Mouse (Mus musculus) layer of hippocampus, adult 2 months (tissue): ENCODE results near the gene Btbd17. TPM values are rescaled to one million over a fixed set of nuclear protein-coding genes. Genes with fewer than 3 reads are reported as not detected.

Experiments used
- DNase-seq, 2 experiments: peaks; one replicate each; pipeline ENCODE4 v3.0.0; 2022; ENCODE audit warnings: low spot score in 2 of 2
- H3K27ac ChIP-seq: fragments of 200-600 bp; 2 replicates; pipeline ENCODE4 v1.8.1; 2022
- H3K4me3 ChIP-seq: fragments of 200-600 bp; 2 replicates; pipeline ENCODE4 v1.8.1; 2022; ENCODE audit warnings: mild to moderate bottlenecking
- CTCF ChIP-seq: fragments of 200-600 bp; conservative IDR thresholded peaks from 2 replicates; pipeline ENCODE4 v1.8.1; 2022; ENCODE audit warnings: antibody characterized with exemption, mild to moderate bottlenecking, moderate library complexity
- total RNA-seq, 2 experiments: library from RNA; stranded (reverse); gene quantifications; 2 replicates each; pipeline ENCODE4 v1.2.3; 2021

The Btbd17 gene
- total RNA-seq, 2 experiments from 2014 or later = 21.7 to 22.9 TPM

DNA sequence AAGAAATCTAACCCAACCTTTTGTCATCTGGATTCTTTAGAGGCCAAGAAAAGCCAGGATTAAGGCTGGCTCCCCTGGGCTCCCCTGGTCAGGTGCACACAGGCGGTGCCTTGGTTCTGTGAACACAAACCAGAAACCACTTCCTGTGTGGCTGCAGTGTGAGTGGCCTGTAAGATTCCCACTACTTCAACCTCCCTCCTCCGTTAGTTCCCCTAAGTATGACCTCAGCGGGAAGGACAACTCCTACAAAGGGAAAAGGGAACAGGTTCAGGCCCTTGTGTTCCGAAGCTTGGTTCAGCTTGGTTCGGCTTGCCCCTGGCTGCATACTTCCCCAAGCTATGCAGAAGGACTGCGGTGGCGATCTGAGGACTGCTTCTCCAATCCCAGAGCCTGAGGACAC, 22.4 kb upstream of the Btbd17 start:
- no peak for TF ChIP-seq CTCF
- H3K27ac ChIP-seq = no peak overlapping the region
- no peak overlapping the region for H3K4me3 ChIP-seq
- no peak for DNase-seq

DNA sequence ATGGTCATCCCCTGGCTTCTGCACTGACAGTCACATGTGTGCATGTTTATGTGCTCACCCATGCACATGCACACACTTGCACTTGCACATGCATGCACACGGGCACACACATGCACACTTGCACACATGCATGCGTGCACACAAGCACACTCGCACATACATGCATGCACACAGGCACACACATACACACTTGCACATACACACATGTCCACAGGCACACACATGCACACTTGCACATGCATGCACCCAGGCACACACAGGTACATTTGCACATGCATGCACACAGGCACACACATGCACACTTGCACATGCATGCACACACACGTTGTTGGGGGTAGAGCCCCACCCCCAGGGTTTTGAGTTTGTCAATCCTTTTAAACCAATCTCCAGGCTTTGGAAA, 21.2 kb upstream of the Btbd17 start:
- DNase-seq = no peak
- TF ChIP-seq CTCF = no peak

DNA sequence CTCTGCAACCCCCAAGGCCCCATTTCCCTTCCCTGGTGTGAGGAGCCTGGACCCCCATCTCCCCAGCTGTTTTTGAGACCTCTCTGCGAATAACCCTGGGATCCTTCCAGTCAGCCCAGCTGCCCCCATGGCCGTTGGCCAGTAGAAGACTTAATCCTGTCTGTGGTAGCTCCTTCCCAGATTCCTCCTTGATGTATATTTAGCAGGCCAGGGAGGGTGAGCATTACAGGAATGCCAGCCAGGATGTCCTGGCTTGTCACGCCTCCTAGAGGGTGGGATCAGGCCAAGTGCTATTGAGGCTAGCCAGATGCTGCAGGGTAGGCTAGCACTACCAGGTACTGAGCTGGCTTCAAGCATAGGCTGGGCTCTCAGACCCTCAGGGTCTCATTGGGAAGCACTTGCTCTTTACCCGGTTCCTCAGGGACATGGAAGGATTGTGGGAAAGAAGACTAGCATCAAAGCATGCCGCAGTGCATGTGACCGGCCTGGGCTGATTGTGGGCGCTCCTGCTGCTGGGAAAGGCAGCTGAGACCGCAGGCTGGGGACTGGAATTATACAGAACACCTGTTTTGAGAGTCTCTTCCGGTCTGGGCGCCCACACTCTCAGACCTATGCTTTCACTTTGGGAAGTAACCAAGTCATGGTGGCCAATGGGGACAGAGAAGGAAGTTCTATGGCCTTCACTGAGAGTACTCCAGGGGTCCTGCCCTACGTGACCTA, 19.3 kb upstream of the Btbd17 start:
- DNase-seq = no peak
- TF ChIP-seq CTCF = no peak
- no peak overlapping the region for H3K4me3 ChIP-seq
- H3K27ac ChIP-seq = no peak overlapping the region

More for the DNA sequence above, 21.2 kb upstream of the Btbd17 start:
- no peak overlapping the region for H3K27ac ChIP-seq
- no peak overlapping the region for H3K4me3 ChIP-seq

DNA sequence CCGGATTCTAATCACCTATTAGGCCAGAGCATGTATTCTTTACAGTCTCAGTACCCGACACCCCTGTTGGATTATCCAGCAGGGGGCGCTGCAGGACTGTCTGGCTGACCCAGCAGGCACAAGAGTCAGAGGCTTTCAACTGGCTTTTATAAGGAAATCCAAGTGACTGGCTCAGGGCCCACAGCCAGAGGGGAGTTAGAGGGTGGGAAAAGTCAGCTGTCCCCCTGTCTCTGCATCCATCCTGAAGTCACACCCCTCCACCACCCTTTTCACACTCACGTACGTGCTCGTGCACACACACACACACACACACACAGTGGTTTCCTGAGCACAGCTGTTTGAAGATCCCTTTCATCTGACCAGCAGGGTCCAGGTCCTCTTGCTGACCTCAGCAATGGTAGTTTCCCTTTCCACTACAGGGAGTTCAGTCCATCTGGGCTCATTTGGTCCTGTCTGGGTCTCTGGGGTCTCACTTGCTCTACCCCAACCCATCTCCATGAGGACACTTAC, 17.0 kb upstream of the Btbd17 start:
- Histone ChIP-seq H3K27ac (no peak overlapping the region), H3K4me3 (no peak overlapping the region)
- peak; percentile 97 for TF ChIP-seq CTCF
- DNase-seq = peak; percentile 83 to 96

DNA sequence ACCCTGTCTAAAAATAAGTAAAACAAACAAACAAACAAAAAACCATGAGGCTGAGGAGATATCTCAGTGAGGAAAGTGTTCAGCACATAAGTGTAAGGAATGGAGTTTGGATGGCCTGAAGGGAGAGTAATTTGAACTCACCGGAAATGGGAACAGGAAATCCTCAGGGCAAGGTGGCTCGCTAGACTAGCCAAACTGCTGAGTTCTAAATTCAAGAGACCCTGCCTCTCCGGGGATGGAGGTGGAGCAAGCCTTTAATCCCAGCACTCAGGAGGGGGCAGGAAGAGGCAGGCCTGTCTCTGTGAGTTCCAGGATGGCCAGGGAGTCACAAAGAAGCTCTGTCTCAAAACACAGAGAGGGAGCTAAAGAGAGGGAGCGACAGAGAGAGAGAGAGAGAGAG, 14.6 kb upstream of the Btbd17 start:
- no peak for TF ChIP-seq CTCF
- DNase-seq = no peak
- Histone ChIP-seq H3K27ac (no peak overlapping the region), H3K4me3 (no peak overlapping the region)

DNA sequence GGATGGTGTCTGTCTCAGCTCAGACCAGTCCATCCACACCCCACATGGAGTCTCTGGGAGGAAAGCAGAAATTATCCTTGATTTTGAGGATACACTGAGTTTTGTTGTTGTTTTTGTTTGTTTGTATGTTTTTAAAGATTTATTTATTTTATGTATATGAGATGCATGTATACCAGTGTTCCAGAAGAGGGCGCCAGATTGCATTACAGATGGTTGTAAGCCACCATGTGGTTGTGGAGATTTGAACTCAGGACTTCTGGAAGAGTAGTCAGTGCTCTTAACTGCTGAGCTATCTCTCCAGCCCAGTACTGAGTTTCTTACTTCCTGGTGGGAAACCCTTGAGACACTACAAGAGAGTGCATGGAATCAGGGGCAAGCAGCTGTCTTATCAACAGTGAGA, 13.6 kb upstream of the Btbd17 start:
- H3K27ac ChIP-seq = no peak overlapping the region
- no peak overlapping the region for H3K4me3 ChIP-seq
- no peak for DNase-seq
- peak; percentile 73 for TF ChIP-seq CTCF

DNA sequence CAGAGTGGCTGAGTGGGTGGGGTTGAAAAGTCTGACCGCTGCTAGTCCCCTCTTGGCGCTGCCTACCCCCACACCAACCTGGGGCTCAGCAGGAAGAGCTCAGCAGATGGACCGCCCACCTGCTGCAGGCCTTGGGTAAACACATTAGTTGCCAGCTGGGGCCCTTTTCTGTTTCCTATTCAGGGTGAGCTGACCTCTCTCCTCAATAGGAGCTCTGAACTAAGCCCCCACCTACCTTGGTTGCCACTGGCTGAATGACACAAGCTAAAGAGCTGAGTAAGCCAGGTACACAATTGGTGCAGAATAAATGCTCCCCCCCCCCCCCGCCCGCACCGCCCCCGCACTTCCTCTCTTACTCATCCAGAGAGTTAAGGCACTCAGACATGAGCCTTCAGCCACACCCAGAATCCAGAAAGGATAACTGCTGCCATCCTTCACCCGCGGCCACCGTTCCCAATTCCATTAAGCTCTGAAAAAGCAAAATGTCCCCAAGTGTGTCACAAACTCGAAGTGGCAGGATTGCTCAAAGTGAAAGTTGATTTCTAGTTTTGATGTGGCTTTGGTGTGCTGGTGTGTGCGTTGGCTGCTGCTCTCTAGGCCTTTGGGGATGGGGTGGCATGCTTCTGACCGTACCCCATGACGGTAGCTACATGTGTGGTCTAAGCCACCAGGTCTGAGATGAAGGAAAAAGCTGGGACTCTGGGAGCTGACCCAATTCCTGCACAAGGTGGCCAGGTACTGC, 12.1 kb upstream of the Btbd17 start:
- no peak overlapping the region for H3K4me3 ChIP-seq
- no peak for TF ChIP-seq CTCF
- DNase-seq = no peak
- H3K27ac ChIP-seq = no peak overlapping the region

DNA sequence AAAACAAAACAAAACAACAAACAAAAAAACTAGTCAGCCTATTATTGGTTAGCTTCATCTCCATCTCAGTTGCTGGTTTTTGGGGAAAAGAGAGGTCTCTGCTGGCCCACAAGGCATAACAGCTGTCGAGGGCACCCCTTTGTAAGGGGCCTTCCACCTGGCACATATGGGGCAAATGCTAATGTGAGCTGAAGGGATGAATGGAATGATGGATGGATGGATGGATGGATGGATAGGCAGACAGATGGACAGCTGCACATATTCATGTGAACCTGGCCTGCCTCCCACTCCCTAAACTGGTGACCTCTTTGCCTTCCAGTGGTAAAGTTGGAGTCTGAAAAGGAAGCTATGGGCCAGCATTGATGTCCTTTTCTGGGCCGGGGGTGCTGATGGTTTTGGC, 11.3 kb upstream of the Btbd17 start:
- Histone ChIP-seq H3K4me3 (no peak overlapping the region), H3K27ac (no peak overlapping the region)
- DNase-seq = no peak
- TF ChIP-seq CTCF = no peak

DNA sequence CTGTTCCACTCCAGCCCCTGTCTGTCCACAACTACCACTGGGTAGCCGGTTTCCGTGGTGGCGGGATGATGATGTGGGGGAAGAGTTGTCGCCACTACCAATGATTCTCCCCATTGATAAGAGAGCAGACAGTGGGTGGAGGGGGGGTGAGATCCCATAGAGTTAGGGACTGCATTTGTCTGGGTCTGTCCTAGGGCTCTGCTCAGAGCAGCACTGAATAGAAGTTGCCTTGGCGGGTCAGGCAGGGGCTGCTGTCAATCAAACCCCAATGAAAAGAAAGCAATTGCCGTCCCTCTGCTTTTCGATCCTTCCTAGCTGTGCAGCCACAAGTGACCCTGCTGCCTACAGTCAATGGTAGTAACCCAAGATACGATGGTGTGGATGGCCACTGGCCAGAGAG, 8.2 kb upstream of the Btbd17 start:
- Histone ChIP-seq H3K27ac (no peak overlapping the region), H3K4me3 (no peak overlapping the region)
- DNase-seq = no peak
- TF ChIP-seq CTCF = no peak

DNA sequence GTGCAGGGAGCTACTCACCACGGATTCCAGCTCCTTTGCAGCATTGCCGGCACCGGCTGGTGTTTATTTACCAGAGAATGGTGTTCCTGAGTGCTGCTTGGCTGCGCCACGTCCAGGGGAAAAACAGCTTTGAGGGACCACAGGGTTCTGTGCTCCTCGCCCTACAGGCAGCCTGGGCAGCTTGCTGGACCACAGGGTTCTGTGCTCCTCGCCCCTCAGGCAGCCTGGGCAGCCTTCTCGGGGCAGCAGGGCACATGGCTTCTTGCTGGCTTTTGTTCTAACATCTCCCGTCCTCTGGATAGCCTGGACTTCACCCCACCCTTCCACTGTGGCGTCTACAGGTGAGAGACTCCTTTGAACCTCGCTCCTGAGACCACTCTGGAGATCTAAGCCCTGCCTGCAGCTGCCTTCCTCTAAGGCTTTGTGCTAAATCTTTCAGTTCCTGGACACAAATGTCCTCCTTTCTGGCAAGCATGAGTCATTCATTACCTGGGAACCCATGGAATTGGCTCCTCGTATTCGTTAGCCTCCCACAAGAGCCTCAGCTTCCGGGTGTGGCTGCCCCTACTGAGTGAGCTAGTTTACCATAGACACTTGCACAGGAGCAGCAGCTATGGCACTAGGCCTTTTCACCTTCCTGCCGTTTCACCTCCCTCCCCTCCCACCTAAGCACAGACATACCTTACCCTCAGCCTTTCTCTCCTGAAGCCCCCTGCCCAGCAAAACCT, 7.0 kb upstream of the Btbd17 start:
- no peak overlapping the region for H3K27ac ChIP-seq
- TF ChIP-seq CTCF = no peak
- no peak for DNase-seq
- no peak overlapping the region for H3K4me3 ChIP-seq

DNA sequence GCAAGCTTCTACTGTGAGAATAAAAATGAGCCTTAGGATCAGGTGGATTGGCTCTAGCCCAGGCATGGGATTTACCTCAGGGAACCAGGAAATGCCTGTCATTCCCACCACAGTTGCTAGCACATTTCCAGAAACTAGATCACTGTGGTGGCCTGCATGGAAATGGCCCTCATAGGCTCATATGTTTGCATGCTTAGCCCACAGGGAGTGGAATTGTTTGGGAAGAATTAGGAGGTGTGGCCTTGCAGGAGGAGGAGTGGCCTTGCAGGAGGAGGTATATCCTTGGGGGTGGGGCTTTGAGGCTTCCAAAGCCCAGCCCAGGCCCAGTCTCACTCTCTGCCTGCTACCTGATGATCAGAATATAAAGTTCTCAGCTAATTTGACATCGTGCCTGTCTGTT, 6.2 kb upstream of the Btbd17 start:
- no peak for DNase-seq
- H3K27ac ChIP-seq = no peak overlapping the region
- no peak for TF ChIP-seq CTCF
- no peak overlapping the region for H3K4me3 ChIP-seq

DNA sequence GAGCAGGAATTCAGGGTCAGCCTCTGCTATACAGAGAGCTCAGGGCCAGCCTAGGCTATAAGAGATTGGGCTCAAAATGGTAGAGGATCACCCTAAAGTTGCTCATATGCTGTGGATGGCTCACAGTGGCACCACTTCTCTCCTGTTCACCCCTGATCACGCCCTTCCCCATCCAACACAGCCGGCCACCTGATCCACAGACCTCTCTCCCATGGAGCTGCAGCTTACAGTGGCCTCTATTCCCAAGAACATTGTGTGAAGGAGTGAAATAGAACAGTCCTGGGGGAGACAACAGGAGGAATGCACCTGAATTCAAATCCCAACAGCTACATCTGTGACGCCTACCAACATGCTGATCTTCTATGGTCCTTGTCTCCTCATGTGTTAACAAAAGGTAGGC, 2.9 kb upstream of the Btbd17 start, which contains the start of gene Gpr142:
Gene Gpr142, plus strand, starts transcription at position 301 of the 400 bp plus-strand sequence.
- H3K27ac ChIP-seq = no peak within 1 kb of the TSS
- H3K4me3 ChIP-seq = no peak within 1 kb of the TSS
- no peak for TF ChIP-seq CTCF
- DNase-seq = no peak

DNA sequence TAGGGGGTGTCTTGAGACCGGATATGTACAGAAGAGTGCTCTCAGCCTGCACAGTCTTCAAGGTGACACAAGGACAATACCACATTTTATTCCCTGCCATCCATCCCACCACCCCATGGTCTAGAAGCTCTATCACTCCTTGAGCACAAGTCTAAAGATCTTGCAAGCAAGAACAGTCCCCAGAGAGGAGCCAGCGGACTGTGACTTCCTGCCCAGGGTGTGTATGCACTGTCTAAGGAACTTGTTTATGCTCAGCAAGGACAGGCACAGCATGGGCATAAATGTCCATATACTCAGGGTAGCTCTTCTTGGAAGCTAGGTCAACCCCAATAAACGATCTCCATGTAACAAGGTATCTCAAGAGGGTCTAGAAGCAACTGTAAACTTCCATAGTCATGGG, 2.2 kb upstream of the Btbd17 start:
- H3K27ac ChIP-seq = no peak overlapping the region
- DNase-seq = no peak
- TF ChIP-seq CTCF = no peak
- no peak overlapping the region for H3K4me3 ChIP-seq
